Mouse (Mus musculus): ENCODE results near the gene Mad1l1. TPM values are rescaled to one million over a fixed set of nuclear protein-coding genes. Genes with fewer than 3 reads are reported as not detected.
A peak's percentile ranks its signal among the peaks of the same experiment; 100 is the strongest.

Gene Mad1l1
- polyA plus RNA-seq, 1 experiment = 22.6 TPM

- H3K4me1 ChIP-seq (ENCODE audit: control insufficient read depth, insufficient read depth, low read length) = 0 out of 2 replicates have a peak, but pooled peaks cover 2% of the 10 kb centered on the region
- no peak overlapping the region for H3K4me3 ChIP-seq (ENCODE audit: insufficient read depth, low read length)
- no peak overlapping the region for H3K27ac ChIP-seq (ENCODE audit: insufficient read depth, low read length)
- TF ChIP-seq CTCF (IDR thresholded peaks at IDR 0.05; ENCODE audit: borderline replicate concordance, insufficient read depth, low read length) = no peak
- TF ChIP-seq POLR2A (IDR thresholded peaks at IDR 0.05; ENCODE audit: low read depth, low read length) = no peak
These were observed 11.2 kb upstream of the Mad1l1 start for GRCm38 (mm10) chr5:140332519-140332918.

GRCm38 (mm10) chr5:140331615-140332512, 10.5 kb upstream of the Mad1l1 start, which contains the start of gene Mrm2:
TSS of gene Mrm2 (minus strand) at chr5:140331898.
- 0 out of 2 replicates have a peak, but pooled peaks cover 2% of the 10 kb centered on the region for H3K4me1 ChIP-seq (ENCODE audit: control insufficient read depth, insufficient read depth, low read length)
- TF ChIP-seq CTCF (IDR thresholded peaks at IDR 0.05; ENCODE audit: borderline replicate concordance, insufficient read depth, low read length) = peak; percentile 75
- peak; percentile 94 for TF ChIP-seq POLR2A (IDR thresholded peaks at IDR 0.05; ENCODE audit: low read depth, low read length)
- peak within 1 kb of the TSS; percentile 19; the same call in 1 of the 2 replicates for H3K27ac ChIP-seq (ENCODE audit: insufficient read depth, low read length)
- peak within 1 kb of the TSS; percentile 68 for H3K4me3 ChIP-seq (ENCODE audit: insufficient read depth, low read length)

- TF ChIP-seq POLR2A (IDR thresholded peaks at IDR 0.05; ENCODE audit: low read depth, low read length) = no peak
- TF ChIP-seq CTCF (IDR thresholded peaks at IDR 0.05; ENCODE audit: borderline replicate concordance, insufficient read depth, low read length) = no peak
- Histone ChIP-seq H3K4me3 (ENCODE audit: insufficient read depth, low read length) (no peak overlapping the region), H3K4me1 (ENCODE audit: control insufficient read depth, insufficient read depth, low read length) (0 out of 2 replicates have a peak, but pooled peaks cover 3% of the 10 kb centered on the region), H3K27ac (ENCODE audit: insufficient read depth, low read length) (no peak overlapping the region)
These were observed 2.7 kb upstream of the Mad1l1 start for GRCm38 (mm10) chr5:140324058-140324457.

- Histone ChIP-seq H3K27ac (ENCODE audit: insufficient read depth, low read length) (peak overlapping the region; percentile 86), H3K4me3 (ENCODE audit: insufficient read depth, low read length) (peak overlapping the region; percentile 98), H3K4me1 (ENCODE audit: control insufficient read depth, insufficient read depth, low read length) (peaks cover 3% of the 10 kb centered on the region; the same call in 1 of the 2 replicates)
- TF ChIP-seq POLR2A (IDR thresholded peaks at IDR 0.05; ENCODE audit: low read depth, low read length) (0 out of 2 replicates have a peak, but pooled peaks have one; percentile 22), CTCF (IDR thresholded peaks at IDR 0.05; ENCODE audit: borderline replicate concordance, insufficient read depth, low read length) (no peak)
These were observed 614 bp upstream of the Mad1l1 start for GRCm38 (mm10) chr5:140321756-140322575.

- H3K4me1 ChIP-seq (ENCODE audit: control insufficient read depth, insufficient read depth, low read length) = peaks cover 3% of the 10 kb centered on the region; the same call in 1 of the 2 replicates
- H3K4me3 ChIP-seq (ENCODE audit: insufficient read depth, low read length) = no peak overlapping the region
- no peak overlapping the region for H3K27ac ChIP-seq (ENCODE audit: insufficient read depth, low read length)
- TF ChIP-seq CTCF (IDR thresholded peaks at IDR 0.05; ENCODE audit: borderline replicate concordance, insufficient read depth, low read length) = no peak
- TF ChIP-seq POLR2A (IDR thresholded peaks at IDR 0.05; ENCODE audit: low read depth, low read length) = no peak
These were observed 4.6 kb downstream of the Mad1l1 start for GRCm38 (mm10) chr5:140316716-140317115.

GRCm38 (mm10) chr5:140307602-140308001, 13.8 kb downstream of the Mad1l1 start:
- no peak for TF ChIP-seq CTCF (IDR thresholded peaks at IDR 0.05; ENCODE audit: borderline replicate concordance, insufficient read depth, low read length)
- TF ChIP-seq POLR2A (IDR thresholded peaks at IDR 0.05; ENCODE audit: low read depth, low read length) = no peak
- H3K27ac ChIP-seq (ENCODE audit: insufficient read depth, low read length) = no peak overlapping the region
- no peaks in the 10 kb centered on the region for H3K4me1 ChIP-seq (ENCODE audit: control insufficient read depth, insufficient read depth, low read length)
- H3K4me3 ChIP-seq (ENCODE audit: insufficient read depth, low read length) = no peak overlapping the region

GRCm38 (mm10) chr5:140306016-140306415, 15.3 kb downstream of the Mad1l1 start:
- Histone ChIP-seq H3K4me1 (ENCODE audit: control insufficient read depth, insufficient read depth, low read length) (no peaks in the 10 kb centered on the region), H3K4me3 (ENCODE audit: insufficient read depth, low read length) (no peak overlapping the region), H3K27ac (ENCODE audit: insufficient read depth, low read length) (no peak overlapping the region)
- no peak for TF ChIP-seq POLR2A (IDR thresholded peaks at IDR 0.05; ENCODE audit: low read depth, low read length)
- TF ChIP-seq CTCF (IDR thresholded peaks at IDR 0.05; ENCODE audit: borderline replicate concordance, insufficient read depth, low read length) = no peak

GRCm38 (mm10) chr5:140298291-140298690, 23.1 kb downstream of the Mad1l1 start:
- Histone ChIP-seq H3K4me1 (ENCODE audit: control insufficient read depth, insufficient read depth, low read length) (no peaks in the 10 kb centered on the region), H3K4me3 (ENCODE audit: insufficient read depth, low read length) (no peak overlapping the region), H3K27ac (ENCODE audit: insufficient read depth, low read length) (no peak overlapping the region)
- no peak for TF ChIP-seq CTCF (IDR thresholded peaks at IDR 0.05; ENCODE audit: borderline replicate concordance, insufficient read depth, low read length)
- TF ChIP-seq POLR2A (IDR thresholded peaks at IDR 0.05; ENCODE audit: low read depth, low read length) = no peak

- no peak for TF ChIP-seq POLR2A (IDR thresholded peaks at IDR 0.05; ENCODE audit: low read depth, low read length)
- TF ChIP-seq CTCF (IDR thresholded peaks at IDR 0.05; ENCODE audit: borderline replicate concordance, insufficient read depth, low read length) = peak; percentile 39; the same call in 1 of the 2 replicates
- Histone ChIP-seq H3K4me1 (ENCODE audit: control insufficient read depth, insufficient read depth, low read length) (no peaks in the 10 kb centered on the region), H3K4me3 (ENCODE audit: insufficient read depth, low read length) (no peak overlapping the region), H3K27ac (ENCODE audit: insufficient read depth, low read length) (no peak overlapping the region)
These were observed 29.2 kb downstream of the Mad1l1 start for GRCm38 (mm10) chr5:140292152-140292551.

Measured in embryonic fibroblast, embryonic 13.5 days (primary cell).